Mouse (Mus musculus) c-Kit-positive CD71-negative TER-119-negative erythroid progenitor cells, embryonic 14.5 days (primary cell): Measurements from ENCODE around the gene Iba57.

Experiments
- DNase-seq: peaks from one replicate; pipeline ENCODE4 v3.0.0-alpha.2; 2013; ENCODE audit warnings: low read depth

The Iba57 gene

DNA sequence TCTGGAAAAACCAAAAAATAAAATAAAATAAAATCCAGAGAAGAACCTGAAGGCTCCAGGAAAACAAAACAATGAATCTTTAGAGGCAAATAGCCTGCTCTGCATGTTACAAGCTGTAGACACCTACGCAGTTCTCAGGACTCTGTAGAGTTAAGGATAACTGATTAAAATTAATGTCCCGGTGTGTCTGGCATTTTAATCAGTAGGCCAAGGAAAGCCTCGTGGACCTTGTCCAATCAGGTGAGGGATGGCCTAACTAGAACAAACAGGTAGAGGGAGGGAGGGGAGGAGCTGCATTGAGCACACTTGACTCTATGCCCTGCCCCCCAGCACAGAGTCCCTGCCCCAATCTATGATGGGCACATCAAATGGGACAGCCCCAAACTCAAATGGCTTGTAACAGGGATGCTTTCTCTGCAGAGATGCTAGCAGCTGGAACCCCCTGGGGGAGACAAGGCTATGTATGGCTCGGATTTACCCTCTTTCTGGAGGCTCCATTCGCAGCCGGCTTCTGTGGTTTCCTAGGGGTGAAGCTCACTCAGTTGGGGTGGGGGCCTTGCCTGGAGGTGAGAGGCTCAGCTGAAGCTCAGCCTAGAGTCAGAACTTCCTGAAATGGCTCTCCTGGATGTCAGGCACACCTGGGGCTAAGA, 10.8 kb upstream of the Iba57 start:
- DNase-seq = no peak

DNA sequence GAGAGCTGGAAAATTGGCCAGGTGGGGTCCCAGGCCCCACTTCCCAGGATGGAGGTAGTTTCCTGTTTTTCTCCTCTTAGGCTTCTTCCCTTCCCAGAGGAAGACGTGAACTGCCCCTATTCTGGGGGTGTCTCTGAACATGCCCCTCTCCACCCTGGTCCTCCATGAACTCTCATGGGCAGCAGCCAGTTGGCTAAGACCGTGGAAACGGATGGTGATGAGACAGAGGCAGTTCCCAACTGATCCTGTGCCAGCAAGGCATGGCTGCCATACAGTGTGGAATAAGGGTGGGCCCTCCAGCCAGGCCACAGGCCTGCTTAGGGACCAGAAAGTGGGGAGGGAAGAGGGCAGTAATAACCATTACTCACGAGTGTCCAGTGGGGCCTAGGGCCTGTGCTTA, 7.0 kb upstream of the Iba57 start:
- DNase-seq = no peak

GRCm38 (mm10) chr11:59169807-59170206, 6.3 kb upstream of the Iba57 start:
- no peak for DNase-seq

- no peak for DNase-seq
These were observed 2.2 kb upstream of the Iba57 start for GRCm38 (mm10) chr11:59165616-59166241.

DNA sequence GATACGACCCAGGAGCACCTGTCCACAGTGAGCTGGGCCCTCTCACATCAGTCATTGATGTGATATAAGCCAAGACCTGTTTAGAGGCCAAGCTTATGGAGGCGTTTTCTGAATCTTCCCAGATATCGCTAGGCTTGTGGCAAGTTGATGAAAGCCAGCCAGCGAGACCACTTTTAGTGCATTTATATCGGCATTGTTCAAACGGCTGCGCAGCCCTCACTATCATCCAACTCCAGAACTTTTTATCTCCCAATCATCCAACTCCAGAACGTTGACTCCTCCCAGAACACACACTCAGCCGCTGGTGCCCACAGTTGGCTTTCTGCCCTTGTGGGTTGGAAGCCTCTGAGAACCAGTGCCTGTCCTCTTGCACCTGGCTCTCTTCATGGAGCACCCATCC, 845 bp upstream of the Iba57 start:
- peak; percentile 43 for DNase-seq

- no peak for DNase-seq
These were observed 890 bp downstream of the Iba57 start for GRCm38 (mm10) chr11:59162443-59163254.

GRCm38 (mm10) chr11:59161398-59161797, 2.1 kb downstream of the Iba57 start:
- DNase-seq = no peak

GRCm38 (mm10) chr11:59159558-59159957, 4.0 kb downstream of the Iba57 start:
- no peak for DNase-seq

GRCm38 (mm10) chr11:59159099-59159498, 4.4 kb downstream of the Iba57 start:
- no peak for DNase-seq

DNA sequence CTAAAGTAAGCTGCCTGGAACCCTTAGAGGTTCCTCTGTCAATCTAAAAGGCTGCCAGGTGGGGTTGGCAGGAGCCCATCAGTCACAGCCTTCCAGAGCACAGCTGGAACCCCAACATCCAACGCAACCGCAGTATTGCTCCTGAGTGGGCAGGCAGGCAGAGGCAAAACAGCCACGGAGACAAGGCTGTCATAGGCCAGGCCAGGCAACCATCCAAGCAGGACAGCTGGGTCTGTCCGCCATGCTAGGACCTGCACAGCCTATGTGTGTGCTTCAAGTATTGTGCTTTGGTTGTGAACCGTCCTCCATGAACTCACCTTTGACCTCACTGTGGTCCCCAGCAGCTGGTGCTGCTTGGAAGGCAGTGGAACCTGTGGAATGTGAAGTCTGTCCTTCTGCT, 7.6 kb downstream of the Iba57 start:
- no peak for DNase-seq

DNA sequence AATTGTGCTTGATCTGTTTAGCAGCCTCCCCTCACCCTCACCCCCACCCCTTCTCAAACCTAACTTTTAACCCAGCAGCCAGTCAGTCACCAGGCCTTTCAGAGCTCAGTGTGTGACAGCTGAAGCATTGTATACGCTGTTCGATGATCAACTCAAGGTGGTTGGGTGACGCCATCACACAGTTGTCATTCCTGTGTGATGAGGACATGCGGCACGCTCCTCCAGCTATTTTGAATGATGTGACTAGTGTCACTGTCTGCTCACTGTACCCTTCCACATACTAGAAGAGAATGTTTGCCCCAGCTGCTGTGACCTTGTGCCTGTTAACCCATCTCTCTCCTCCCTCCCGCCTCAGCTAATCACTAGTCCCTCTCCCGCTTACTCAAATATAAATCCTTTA, 9.3 kb downstream of the Iba57 start:
- no peak for DNase-seq

DNA sequence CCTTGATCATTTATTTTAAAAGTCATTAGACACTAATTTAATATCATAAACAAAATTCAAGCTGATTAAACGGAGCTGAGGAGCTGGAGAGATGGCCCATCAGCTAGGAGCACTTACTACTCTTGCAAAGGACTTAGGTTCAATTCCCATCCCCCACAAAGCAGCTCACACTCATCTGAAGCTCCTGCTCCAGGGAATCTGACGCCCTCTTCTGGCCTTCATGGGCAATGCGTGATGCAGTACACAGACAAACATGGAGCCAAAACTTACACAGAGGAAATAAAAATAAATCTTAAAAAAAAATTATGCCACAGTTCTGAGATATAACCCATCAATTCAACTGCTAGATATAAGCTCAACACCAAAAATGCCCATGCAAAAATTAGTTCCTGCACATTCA, 11.8 kb downstream of the Iba57 start:
- no peak for DNase-seq

GRCm38 (mm10) chr11:59149302-59149701, 14.2 kb downstream of the Iba57 start:
- no peak for DNase-seq

DNA sequence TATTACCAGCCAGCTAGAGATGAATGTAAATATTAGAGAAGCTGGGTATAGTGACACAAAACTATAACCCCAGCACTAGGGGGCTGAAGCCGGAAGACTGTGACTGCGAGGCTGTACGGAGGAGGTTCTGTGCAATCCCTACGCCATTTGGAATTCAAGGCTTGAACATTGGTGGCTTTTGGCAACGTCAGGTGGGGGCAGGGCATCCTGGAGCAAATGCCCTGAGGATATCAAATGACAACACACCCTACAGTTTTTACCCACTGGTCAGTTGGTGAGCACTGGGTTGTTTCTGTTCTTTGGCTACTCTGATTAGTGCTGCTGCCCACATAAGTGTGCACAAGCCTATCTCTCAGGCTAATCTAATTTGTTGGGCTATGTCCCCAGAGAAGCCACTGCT, 20.6 kb downstream of the Iba57 start:
- DNase-seq = no peak

GRCm38 (mm10) chr11:59141772-59142370, 21.7 kb downstream of the Iba57 start:
- DNase-seq = no peak

DNA sequence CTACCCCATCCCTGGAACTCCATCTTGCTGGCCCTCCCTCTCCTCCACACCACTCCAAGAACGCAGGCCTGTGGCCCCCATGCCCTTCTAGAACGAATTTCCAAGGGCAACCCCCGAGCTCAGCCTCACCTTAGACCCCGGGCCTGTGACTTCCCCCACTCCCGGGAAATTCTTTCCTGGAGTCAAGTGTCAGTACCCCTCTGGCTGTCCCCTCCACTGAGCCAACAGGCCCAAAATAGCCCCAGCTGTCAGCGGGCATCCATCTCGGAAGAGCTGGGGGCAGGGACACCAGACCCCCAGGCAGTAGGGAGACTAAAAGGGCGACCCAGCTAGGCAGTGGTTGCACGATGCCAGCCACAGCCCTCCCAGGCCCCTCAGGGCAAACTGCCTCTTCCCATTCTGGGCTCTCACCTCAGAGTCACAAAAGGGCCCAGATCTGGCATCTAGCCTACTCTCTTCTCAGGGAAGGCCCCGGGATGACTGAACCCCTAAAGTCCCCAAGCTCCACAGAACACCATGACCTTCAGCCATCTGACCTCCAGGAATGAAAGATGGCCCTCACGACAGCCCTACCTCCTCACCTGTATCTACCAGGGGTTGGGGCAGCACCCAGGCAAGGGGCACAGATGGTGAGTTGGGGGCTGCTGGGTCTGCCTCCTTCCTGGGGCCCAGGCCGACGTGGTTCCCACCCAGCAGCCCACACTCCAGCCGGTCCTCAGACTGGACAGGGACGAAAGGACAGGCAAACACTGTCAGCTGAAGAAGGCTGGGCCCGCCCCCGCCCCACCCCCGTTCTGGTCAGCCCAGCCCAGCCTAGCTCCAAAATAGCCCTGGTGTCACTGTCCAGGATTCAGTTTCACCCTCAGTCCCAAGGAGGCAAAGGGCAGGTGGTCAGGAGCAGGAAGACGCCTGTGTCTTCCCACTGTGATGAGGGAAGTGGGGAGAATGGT, 24.7 kb downstream of the Iba57 start:
- DNase-seq = no peak

GRCm38 (mm10) chr11:59136994-59137706, 26.4 kb downstream of the Iba57 start:
- no peak for DNase-seq

- no peak for DNase-seq
These were observed 27.6 kb downstream of the Iba57 start, which contains the start of gene Obscn for GRCm38 (mm10) chr11:59135904-59136452. Gene Obscn, minus strand, starts transcription at chr11:59136402.

DNA sequence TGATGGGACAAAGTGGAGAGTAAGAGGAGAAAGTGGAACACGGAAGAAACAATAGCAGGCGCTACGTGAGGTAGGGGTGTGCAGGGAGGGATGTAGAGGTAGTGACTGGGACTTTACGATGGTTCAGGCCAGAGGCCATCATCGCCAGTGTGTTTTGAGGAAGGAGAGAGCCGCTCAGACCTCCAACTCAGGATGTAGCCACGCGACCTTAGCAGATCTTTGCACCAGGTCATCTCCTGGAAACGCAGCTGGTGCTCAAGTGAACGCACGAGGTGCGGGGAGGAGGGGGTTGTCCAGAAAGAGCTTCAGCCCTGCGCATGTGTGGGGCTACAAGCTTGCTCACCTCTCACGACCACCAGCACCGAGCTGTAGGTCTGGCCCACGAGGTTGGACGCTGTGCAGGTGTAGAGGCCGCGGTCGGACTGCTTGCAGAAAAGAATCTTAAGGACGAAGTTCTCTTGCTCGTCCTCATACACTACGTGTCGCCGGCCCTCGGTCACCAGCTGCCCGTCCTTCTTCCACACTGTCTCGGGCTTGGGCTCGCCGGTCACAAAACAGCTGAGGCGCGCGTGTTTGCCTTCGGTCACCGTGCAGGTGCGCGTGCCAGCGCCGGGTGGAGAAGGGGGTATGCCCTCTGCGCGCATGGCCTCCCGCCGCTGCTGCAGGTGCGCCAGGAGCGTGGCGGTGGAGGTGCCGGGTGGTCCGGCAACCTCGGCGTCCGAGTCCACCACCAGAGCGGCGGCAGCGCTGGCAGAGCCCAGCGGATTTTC, 28.3 kb downstream of the Iba57 start:
- no peak for DNase-seq
